Mouse (Mus musculus): Measurements from ENCODE around the gene Sstr1. TPM values are rescaled to one million over a fixed set of nuclear protein-coding genes. Genes with fewer than 3 reads are reported as not detected.
A peak's percentile ranks its signal among the peaks of the same experiment; 100 is the strongest.

Gene Sstr1
- 0.89 and 0.95 TPM in 2 replicates for polyA plus RNA-seq (2015; fragmentation: Nextera tagmentation; extraction: Ambion mirVana)

DNA sequence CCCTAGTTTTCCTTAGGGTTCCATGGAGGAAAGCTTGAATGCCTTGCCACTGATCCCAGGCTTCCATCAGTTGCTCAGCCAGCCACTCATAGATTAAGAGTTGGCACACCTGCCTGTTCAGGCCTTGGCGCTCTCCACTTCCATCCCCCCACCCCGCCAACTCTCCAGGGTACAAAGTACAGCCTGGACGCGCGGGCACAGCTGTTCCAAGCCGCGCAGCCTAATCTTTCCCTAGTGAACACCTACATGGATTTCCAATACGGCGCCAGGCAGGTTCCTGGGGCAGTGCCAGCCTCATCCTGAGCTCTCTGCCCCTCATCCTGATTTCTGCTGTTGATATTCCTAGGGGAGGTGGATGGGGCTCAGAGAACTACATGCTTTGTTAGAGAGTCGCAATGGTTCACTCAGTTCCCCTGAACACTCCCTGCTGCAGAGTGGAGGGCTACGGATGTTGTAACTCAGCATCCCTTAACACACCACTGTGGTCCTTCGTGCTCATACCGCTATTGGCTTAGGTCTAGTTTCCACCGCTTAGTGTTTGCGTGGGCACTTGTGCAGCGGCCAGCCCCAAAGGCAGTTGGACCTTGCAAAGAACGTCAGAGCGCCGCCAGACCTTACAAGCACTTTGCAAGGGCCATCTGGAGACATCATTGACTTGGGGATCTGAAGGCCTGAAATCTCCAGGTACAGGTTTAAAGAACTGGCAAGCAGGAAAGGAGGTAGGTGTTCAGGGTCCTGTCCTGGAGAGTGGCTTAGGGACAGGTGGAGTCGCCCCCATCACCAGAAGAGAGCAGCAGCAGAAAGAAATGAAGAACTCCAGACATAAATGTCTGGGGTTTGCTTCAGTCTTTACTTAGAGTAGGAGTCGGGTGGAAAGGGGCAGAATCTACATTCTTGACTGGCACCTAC is at the start of gene Sstr1:
TSS of gene Sstr1 (plus strand) at position 610 of the 909 bp plus-strand sequence.
- ATAC-seq (ENCODE audit: insufficient number of reproducible peaks, low FRiP score, low TSS enrichment, low read depth): no peak
- H3K9ac ChIP-seq: no peak within 1 kb of the TSS
- no peaks in the 10 kb centered on the region for H3K36me3 ChIP-seq
- peak within 1 kb of the TSS; percentile 44 for H3K4me3 ChIP-seq (replicated peaks)
- H3K4me1 ChIP-seq: peaks cover 28% of the 10 kb centered on the region
- peak within 1 kb of the TSS; percentile 88 for H3K4me2 ChIP-seq (replicated peaks)
- 16% methylated on average over 21 of the region's 21 CpGs for WGBS
- no peaks in the 10 kb centered on the region for H3K9me3 ChIP-seq (replicated peaks)
- H3K27me3 ChIP-seq: peaks cover 53% of the 10 kb centered on the region
- no peak within 1 kb of the TSS for H3K27ac ChIP-seq (replicated peaks)

DNA sequence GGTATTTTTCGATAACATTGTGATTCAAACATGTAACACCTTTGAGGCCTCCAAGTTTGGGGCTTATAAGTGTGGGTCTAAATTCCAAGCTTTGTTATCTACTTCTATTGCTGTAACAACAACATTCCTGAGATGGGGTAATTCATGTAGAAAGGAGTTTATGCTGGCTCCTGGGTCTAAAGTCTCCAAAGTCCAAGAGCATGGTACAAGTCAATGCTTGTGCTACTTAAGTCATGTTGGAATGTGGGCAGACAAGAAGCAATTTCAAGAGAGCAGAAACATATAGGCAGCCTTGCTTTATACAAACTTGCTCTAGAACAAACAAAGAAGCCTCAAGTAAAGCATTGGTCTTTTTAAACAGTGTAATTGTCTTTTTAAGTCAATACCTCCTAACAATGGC is 12.8 kb upstream of the Sstr1 start:
- Histone ChIP-seq H3K4me1 (no peaks in the 10 kb centered on the region), H3K27me3 (no peaks in the 10 kb centered on the region), H3K4me3 (replicated peaks) (no peak overlapping the region), H3K27ac (replicated peaks) (no peak overlapping the region), H3K36me3 (no peaks in the 10 kb centered on the region), H3K4me2 (replicated peaks) (no peak overlapping the region), H3K9me3 (replicated peaks) (no peaks in the 10 kb centered on the region), H3K9ac (no peak overlapping the region)
- 66% methylated on average over 1 of the region's 1 CpGs for WGBS
- no peak for ATAC-seq (ENCODE audit: insufficient number of reproducible peaks, low FRiP score, low TSS enrichment, low read depth)

DNA sequence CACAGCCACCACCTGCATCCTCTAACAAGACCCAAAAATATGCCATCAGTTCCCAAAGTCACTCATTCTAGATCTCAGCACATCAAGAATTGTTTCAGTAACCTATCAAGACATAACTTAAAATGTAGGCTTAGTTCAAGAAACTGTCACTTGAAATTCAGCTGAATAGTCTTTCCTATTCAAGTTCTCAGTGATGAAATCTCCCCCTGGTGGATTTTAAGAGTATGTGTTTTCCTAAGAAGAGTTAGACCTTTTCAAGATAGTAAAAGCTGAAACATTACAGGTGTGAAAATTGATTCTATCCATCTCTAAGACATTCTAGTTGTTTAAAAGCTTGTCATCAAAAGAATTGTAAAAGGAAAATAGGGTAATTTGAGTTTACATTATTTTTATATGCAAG is 10.4 kb upstream of the Sstr1 start:
- H3K4me1 ChIP-seq: no peaks in the 10 kb centered on the region
- H3K27me3 ChIP-seq: no peaks in the 10 kb centered on the region
- no peak overlapping the region for H3K27ac ChIP-seq (replicated peaks)
- H3K9ac ChIP-seq: no peak overlapping the region
- H3K36me3 ChIP-seq: no peaks in the 10 kb centered on the region
- no peak overlapping the region for H3K4me2 ChIP-seq (replicated peaks)
- ATAC-seq (ENCODE audit: insufficient number of reproducible peaks, low FRiP score, low TSS enrichment, low read depth): no peak
- no peak overlapping the region for H3K4me3 ChIP-seq (replicated peaks)
- H3K9me3 ChIP-seq (replicated peaks): no peaks in the 10 kb centered on the region

DNA sequence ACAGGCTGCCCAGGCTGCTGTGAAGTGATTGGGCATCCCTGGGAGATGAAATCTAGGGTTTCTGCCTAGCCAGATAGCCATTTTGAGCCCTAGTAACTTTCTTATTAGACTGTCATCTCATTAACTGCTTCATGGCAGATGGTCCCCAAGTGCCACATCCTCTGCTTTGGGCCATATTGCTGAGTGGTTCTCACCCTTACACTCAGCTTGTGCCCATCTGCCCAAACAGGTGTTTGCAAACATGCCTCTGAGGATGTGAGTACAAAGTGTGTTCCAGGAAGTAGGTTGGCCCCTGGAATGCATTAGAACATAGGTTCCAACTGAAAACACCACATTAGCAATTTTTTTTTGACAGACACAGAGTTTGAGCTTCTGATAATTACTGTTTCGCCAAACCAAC is 3.6 kb upstream of the Sstr1 start:
- Histone ChIP-seq H3K9me3 (replicated peaks) (no peaks in the 10 kb centered on the region), H3K4me2 (replicated peaks) (no peak overlapping the region), H3K9ac (no peak overlapping the region), H3K27me3 (peaks cover 27% of the 10 kb centered on the region), H3K4me3 (replicated peaks) (no peak overlapping the region), H3K4me1 (peaks cover 10% of the 10 kb centered on the region), H3K27ac (replicated peaks) (no peak overlapping the region), H3K36me3 (no peaks in the 10 kb centered on the region)
- 74% methylated on average over 1 of the region's 1 CpGs for WGBS
- no peak for ATAC-seq (ENCODE audit: insufficient number of reproducible peaks, low FRiP score, low TSS enrichment, low read depth)

DNA sequence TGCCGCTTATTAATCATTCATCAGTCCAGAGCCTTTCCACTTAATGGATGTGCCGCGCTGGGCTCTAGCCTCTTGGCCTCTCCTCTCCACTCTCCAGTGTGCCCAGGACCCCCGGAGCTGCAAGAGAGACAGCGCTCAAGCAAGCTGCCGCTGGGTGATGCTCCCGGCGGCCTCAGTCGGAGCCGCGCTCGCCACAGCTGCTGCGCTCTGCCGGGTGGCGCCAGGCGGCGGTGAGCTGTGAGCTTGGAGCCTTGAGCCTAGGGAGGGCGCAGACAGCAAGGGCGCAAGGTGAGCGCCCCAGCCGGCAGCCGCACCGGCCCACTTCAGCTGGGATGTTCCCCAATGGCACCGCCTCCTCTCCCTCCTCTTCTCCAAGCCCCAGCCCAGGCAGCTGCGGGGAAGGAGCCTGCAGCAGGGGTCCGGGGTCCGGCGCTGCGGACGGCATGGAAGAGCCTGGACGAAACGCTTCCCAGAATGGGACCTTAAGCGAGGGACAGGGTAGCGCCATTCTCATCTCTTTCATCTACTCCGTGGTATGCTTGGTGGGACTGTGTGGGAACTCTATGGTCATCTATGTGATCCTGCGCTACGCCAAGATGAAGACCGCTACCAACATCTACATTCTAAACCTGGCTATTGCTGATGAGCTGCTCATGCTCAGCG is 820 bp downstream of the Sstr1 start:
- WGBS: under 1% methylated on average over 38 of the region's 39 CpGs
- Histone ChIP-seq H3K4me1 (peaks cover 28% of the 10 kb centered on the region), H3K9ac (no peak overlapping the region), H3K27ac (replicated peaks) (no peak overlapping the region), H3K36me3 (no peaks in the 10 kb centered on the region), H3K27me3 (peaks cover 53% of the 10 kb centered on the region), H3K4me3 (replicated peaks) (peak overlapping the region; percentile 44), H3K4me2 (replicated peaks) (peak overlapping the region; percentile 88), H3K9me3 (replicated peaks) (no peaks in the 10 kb centered on the region)
- 0 out of 2 replicates have a peak, but pooled peaks have one; percentile 30 for ATAC-seq (ENCODE audit: insufficient number of reproducible peaks, low FRiP score, low TSS enrichment, low read depth)

DNA sequence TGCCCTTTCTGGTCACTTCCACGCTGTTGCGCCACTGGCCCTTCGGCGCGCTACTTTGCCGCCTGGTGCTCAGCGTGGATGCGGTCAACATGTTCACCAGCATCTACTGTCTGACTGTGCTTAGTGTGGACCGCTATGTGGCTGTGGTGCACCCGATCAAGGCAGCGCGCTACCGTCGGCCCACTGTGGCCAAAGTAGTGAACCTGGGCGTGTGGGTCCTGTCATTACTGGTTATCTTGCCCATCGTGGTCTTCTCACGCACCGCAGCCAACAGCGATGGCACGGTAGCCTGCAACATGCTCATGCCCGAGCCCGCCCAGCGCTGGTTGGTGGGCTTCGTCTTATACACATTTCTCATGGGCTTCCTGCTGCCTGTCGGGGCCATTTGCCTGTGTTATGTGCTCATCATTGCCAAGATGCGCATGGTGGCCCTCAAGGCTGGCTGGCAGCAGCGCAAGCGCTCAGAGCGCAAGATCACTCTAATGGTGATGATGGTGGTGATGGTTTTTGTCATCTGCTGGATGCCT is 1.4 kb downstream of the Sstr1 start:
- Histone ChIP-seq H3K4me3 (replicated peaks) (peak overlapping the region; percentile 44), H3K4me2 (replicated peaks) (peak overlapping the region; percentile 88), H3K9ac (no peak overlapping the region), H3K4me1 (peaks cover 28% of the 10 kb centered on the region), H3K27ac (replicated peaks) (no peak overlapping the region), H3K36me3 (no peaks in the 10 kb centered on the region), H3K9me3 (replicated peaks) (no peaks in the 10 kb centered on the region), H3K27me3 (peaks cover 53% of the 10 kb centered on the region)
- ATAC-seq (ENCODE audit: insufficient number of reproducible peaks, low FRiP score, low TSS enrichment, low read depth): no peak
- 2% methylated on average over 29 of the region's 29 CpGs for WGBS

DNA sequence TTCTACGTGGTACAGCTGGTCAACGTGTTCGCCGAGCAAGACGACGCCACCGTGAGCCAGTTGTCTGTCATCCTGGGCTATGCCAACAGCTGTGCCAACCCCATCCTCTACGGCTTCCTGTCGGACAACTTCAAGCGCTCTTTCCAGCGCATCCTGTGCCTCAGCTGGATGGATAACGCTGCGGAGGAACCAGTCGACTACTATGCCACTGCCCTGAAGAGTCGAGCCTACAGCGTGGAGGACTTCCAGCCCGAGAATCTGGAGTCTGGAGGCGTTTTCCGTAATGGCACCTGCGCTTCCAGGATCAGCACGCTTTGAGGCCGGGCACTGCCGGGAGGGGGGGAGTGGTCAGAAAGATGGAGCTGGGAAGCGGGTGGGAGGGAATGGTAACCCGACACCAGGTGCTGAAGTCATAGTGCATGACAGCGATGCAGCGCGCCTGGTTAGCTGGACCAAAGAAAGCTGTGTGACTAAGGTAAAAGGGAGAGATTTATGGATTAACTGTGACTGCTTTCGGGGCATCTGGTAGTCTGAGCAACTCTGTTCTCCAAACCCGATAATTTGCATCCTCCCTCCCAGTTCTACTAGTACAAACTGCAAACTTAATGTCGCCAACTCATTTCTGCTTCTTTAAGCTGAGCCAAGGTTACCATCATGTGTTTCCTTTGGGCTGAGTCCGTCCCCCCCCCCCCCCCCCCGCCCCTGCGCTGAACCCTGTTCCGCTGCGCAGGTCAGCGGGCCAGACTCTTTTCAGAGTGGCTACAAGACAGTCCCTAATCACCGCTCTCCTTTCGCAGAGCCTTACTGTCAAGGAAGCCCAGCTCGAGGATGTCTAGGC is 2.1 kb downstream of the Sstr1 start:
- H3K9ac ChIP-seq: no peak overlapping the region

DNA sequence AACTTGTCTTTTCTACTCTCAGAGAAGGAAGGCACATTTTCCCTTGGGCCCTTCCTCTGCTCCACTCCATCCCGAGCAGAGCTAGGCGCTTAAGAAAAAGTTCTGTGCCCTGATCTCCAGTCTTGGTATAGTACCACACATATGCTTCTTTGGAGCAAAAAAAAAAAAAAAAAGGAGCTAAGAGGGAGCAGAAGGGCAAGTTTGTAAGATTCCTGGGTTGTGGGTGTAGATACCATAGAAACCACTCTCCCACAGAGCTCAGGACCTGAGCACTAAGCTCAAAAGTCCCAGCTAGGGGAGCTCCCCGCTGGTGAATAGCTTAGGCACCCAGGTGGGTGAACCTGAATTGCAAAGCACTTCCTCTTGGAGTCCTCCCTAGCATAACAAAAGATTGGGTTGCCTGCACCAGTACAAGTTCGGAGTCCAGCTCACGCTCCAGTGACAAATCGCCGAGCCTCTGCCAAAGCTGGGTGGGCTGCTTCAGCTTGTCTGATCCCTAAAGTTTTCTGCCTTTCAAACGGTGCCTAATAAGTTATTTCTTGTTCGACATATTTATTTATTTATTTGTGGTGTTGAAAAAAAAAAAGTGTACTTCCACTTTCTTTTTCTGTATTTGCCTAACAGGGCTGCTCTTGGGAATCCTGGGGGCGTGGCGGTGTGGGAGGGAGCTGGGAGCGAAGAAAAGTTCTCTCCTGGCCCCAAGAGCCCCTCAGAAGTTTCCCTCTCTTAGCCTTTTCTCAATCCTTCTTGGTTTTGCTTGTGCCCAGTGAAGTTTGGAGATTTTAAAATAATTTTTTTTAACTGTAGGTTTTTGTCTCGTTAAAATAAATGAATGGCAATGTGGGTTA is 2.9 kb downstream of the Sstr1 start:
- H3K27me3 ChIP-seq: peaks cover 53% of the 10 kb centered on the region
- WGBS: 11% methylated on average over 13 of the region's 13 CpGs
- H3K9ac ChIP-seq: no peak overlapping the region

More for the DNA sequence above, 2.1 kb downstream of the Sstr1 start:
- H3K4me1 ChIP-seq: peaks cover 28% of the 10 kb centered on the region
- no peaks in the 10 kb centered on the region for H3K9me3 ChIP-seq (replicated peaks)
- under 1% methylated on average over 39 of the region's 40 CpGs for WGBS
- no peak overlapping the region for H3K27ac ChIP-seq (replicated peaks)
- no peaks in the 10 kb centered on the region for H3K36me3 ChIP-seq
- peaks cover 53% of the 10 kb centered on the region for H3K27me3 ChIP-seq
- ATAC-seq (ENCODE audit: insufficient number of reproducible peaks, low FRiP score, low TSS enrichment, low read depth): no peak; the same call in 1 of the 2 replicates
- H3K4me3 ChIP-seq (replicated peaks): peak overlapping the region; percentile 44
- H3K4me2 ChIP-seq (replicated peaks): peak overlapping the region; percentile 88

DNA sequence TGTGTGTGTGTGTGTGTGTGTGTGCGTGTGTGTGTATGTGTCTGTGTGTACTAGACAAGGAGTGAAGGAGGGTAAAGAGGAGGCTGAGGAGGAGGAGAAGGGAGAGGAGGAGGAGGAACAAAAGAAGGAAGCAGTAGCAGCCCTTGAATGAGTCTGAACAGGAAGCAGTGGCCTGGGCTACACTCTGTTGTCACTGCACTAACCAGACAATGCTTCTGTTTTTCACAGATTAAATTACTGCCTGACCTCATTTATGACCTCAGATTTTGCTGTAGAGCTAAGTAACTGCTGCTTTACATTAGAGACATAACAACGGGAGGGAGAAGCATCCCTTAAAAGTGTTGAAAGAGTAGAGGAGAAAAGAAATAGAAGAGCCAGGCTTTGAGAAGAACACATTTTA is 4.6 kb downstream of the Sstr1 start:
- Histone ChIP-seq H3K4me1 (peaks cover 28% of the 10 kb centered on the region), H3K4me2 (replicated peaks) (no peak overlapping the region), H3K9me3 (replicated peaks) (no peaks in the 10 kb centered on the region), H3K27ac (replicated peaks) (no peak overlapping the region), H3K27me3 (peaks cover 43% of the 10 kb centered on the region), H3K36me3 (no peaks in the 10 kb centered on the region), H3K9ac (no peak overlapping the region), H3K4me3 (replicated peaks) (no peak overlapping the region)
- WGBS: 51% methylated on average over 2 of the region's 2 CpGs
- no peak for ATAC-seq (ENCODE audit: insufficient number of reproducible peaks, low FRiP score, low TSS enrichment, low read depth)

More for the DNA sequence above, 2.9 kb downstream of the Sstr1 start:
- no peaks in the 10 kb centered on the region for H3K9me3 ChIP-seq (replicated peaks)
- peak overlapping the region; percentile 44 for H3K4me3 ChIP-seq (replicated peaks)
- H3K27ac ChIP-seq (replicated peaks): no peak overlapping the region
- no peak for ATAC-seq (ENCODE audit: insufficient number of reproducible peaks, low FRiP score, low TSS enrichment, low read depth)
- peak overlapping the region; percentile 88 for H3K4me2 ChIP-seq (replicated peaks)
- no peaks in the 10 kb centered on the region for H3K36me3 ChIP-seq
- H3K4me1 ChIP-seq: peaks cover 28% of the 10 kb centered on the region

DNA sequence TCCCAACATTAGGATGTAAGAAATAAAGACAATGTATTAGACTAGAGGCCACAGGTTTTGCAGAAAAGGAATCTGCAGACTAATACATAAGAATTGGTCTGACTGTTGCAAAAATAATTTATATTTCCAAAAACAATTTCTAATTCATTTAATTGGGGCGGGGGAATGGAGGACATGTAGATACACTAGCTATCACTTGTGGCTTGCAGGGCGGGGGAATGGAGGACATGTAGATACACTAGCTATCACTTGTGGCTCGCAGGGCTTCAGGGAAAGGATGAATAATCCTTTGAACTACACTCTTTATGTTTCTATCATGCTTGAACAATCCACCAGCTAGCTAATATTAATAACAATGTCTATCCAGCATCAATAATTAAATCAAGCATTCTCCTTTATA is 7.5 kb downstream of the Sstr1 start:
- 95% methylated on average over 3 of the region's 3 CpGs for WGBS
- no peaks in the 10 kb centered on the region for H3K36me3 ChIP-seq
- ATAC-seq (ENCODE audit: insufficient number of reproducible peaks, low FRiP score, low TSS enrichment, low read depth): no peak
- no peak overlapping the region for H3K4me3 ChIP-seq (replicated peaks)
- H3K27me3 ChIP-seq: peaks cover 15% of the 10 kb centered on the region
- peaks cover 8% of the 10 kb centered on the region for H3K4me1 ChIP-seq
- no peaks in the 10 kb centered on the region for H3K9me3 ChIP-seq (replicated peaks)
- H3K4me2 ChIP-seq (replicated peaks): no peak overlapping the region
- H3K27ac ChIP-seq (replicated peaks): no peak overlapping the region
- H3K9ac ChIP-seq: no peak overlapping the region

Measured in embryonic facial prominence, embryonic 15.5 days (tissue).